Mouse (Mus musculus): ENCODE results near the gene Hnf1a. TPM values are rescaled to one million over a fixed set of nuclear protein-coding genes. Genes with fewer than 3 reads are reported as not detected.

Hnf1a gene
- polyA plus RNA-seq, 1 experiment from 2014 or later: 0.05 TPM

DNA sequence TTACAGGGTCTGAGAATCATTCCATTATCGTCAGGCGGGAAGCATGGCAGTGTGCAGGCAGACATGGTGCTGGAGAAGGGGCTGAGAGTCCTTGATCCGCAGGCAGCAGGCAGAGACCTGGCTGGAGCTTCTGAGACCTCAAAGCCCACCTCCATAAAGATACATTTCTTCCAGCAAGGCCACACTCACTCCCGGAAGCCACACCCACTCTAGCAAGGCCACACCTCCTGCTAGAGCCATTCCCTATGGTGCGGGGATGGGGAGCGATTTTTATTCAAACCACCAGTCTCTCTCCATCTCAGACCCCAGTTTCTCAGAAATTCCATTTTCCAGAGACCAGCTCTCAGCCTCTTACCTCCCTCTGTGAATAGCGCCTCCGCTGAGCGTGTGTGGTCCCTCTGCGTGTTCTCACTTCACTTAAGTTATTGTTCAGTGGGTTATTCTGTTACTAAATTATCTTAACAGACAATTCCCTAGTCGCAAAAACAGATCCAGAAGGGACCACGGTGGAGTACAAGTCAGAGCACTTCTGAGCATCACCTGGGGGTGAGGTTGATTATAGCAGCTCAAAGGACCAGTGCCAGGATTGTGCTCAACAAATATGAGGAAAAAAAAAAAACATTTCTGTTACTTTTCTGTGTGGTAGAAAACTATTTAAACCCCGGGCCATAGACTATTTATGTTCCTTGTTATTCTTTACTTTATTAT, 62.1 kb downstream of the Hnf1a start:
- Histone ChIP-seq H3K4me1 (0 out of 2 replicates have a peak, but pooled peaks cover 3% of the 10 kb centered on the region), H3K27ac (replicated peaks) (no peak overlapping the region), H3K27me3 (no peaks in the 10 kb centered on the region), H3K9ac (replicated peaks) (no peak overlapping the region), H3K36me3 (no peaks in the 10 kb centered on the region), H3K4me3 (no peak overlapping the region), H3K9me3 (no peaks in the 10 kb centered on the region), H3K4me2 (replicated peaks) (no peak overlapping the region)
- ATAC-seq (ENCODE audit: low FRiP score, low read depth): no peak
- 49% methylated on average over 13 of the region's 13 CpGs for WGBS

DNA sequence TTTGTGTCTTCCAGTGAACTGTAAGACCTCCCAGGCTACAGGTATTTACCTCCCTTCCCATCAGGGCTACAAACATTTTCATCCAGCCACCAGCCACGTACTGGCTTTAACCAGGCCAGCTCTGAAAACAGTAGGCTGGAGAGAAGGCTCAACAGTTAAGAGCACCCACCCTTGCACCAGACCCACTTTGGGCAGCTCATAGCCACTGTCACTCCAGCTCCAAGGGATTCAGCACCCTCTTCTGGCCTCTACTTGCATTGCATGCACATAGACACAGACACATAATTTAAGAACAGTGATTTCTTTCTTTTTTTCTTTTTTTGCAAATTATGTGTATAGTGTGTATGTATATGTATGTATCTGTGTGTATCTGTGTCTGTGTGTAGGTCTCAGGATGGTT, 68.5 kb downstream of the Hnf1a start:
- ATAC-seq (ENCODE audit: low FRiP score, low read depth): no peak
- no peaks in the 10 kb centered on the region for H3K36me3 ChIP-seq
- 22% methylated on average over 1 of the region's 1 CpGs for WGBS
- no peak overlapping the region for H3K27ac ChIP-seq (replicated peaks)
- peaks cover 4% of the 10 kb centered on the region; the same call in 1 of the 2 replicates for H3K4me1 ChIP-seq
- no peak overlapping the region for H3K4me3 ChIP-seq
- no peak overlapping the region for H3K4me2 ChIP-seq (replicated peaks)
- H3K9ac ChIP-seq (replicated peaks): no peak overlapping the region
- no peaks in the 10 kb centered on the region for H3K9me3 ChIP-seq
- no peaks in the 10 kb centered on the region for H3K27me3 ChIP-seq

Other genes with a start within 250 kb of the Hnf1a start
- 71.1 and 77.7 TPM in 2 replicates for gene Ankrd13a, start 196.4 kb downstream of the Hnf1a start, polyA plus RNA-seq (2016; fragmentation: Nextera tagmentation; extraction: Ambion mirVana)
- gene Git2, start 195.6 kb downstream of the Hnf1a start, polyA plus RNA-seq (2016; fragmentation: Nextera tagmentation; extraction: Ambion mirVana): 48.4 and 52.6 TPM in 2 replicates
- gene 1500011B03Rik, start 147.6 kb downstream of the Hnf1a start, polyA plus RNA-seq (2016; fragmentation: Nextera tagmentation; extraction: Ambion mirVana): 154 and 167 TPM in 2 replicates
- not detected in 2 replicates for gene 4930519G04Rik, start 117.4 kb downstream of the Hnf1a start, polyA plus RNA-seq (2016; fragmentation: Nextera tagmentation; extraction: Ambion mirVana)
- 0.47 and 0.71 TPM in 2 replicates for gene Gm9936, start 112.4 kb downstream of the Hnf1a start, polyA plus RNA-seq (2016; fragmentation: Nextera tagmentation; extraction: Ambion mirVana)
- gene Oasl2, start 74.2 kb downstream of the Hnf1a start, polyA plus RNA-seq (2016; fragmentation: Nextera tagmentation; extraction: Ambion mirVana): 1.4 and 2.0 TPM in 2 replicates
- 0.19 TPM in 1 of 2 replicates, not detected in the other for gene Oasl1, start 47.9 kb downstream of the Hnf1a start, polyA plus RNA-seq (2016; fragmentation: Nextera tagmentation; extraction: Ambion mirVana)
- 62.9 and 63.1 TPM in 2 replicates for gene 2210016L21Rik, start 28.9 kb downstream of the Hnf1a start, polyA plus RNA-seq (2016; fragmentation: Nextera tagmentation; extraction: Ambion mirVana)
- 16.6 and 17.0 TPM in 2 replicates for gene Sppl3, start 40.0 kb upstream of the Hnf1a start, polyA plus RNA-seq (2016; fragmentation: Nextera tagmentation; extraction: Ambion mirVana)
- 25.3 and 31.3 TPM in 2 replicates for gene Gm10401, start 127.2 kb upstream of the Hnf1a start, polyA plus RNA-seq (2016; fragmentation: Nextera tagmentation; extraction: Ambion mirVana)
- 38.1 and 38.5 TPM in 2 replicates for gene Acads, start 148.3 kb upstream of the Hnf1a start, polyA plus RNA-seq (2016; fragmentation: Nextera tagmentation; extraction: Ambion mirVana)
- gene Unc119b, start 163.9 kb upstream of the Hnf1a start, polyA plus RNA-seq (2016; fragmentation: Nextera tagmentation; extraction: Ambion mirVana): 62.3 and 65.9 TPM in 2 replicates
- 50.0 and 57.1 TPM in 2 replicates for gene Mlec, start 187.1 kb upstream of the Hnf1a start, polyA plus RNA-seq (2016; fragmentation: Nextera tagmentation; extraction: Ambion mirVana)
- 2.3 and 3.6 TPM in 2 replicates for gene Cabp1, start 223.3 kb upstream of the Hnf1a start, polyA plus RNA-seq (2016; fragmentation: Nextera tagmentation; extraction: Ambion mirVana)

All from midbrain, embryonic 12.5 days (tissue).